Mouse (Mus musculus) yolk sac, embryonic 10.5 days (tissue): ENCODE results near the gene Cpvl.

ENCODE experiments used
- DNase-seq: peaks from one replicate; pipeline ENCODE4 v3.0.0-alpha.2; 2017; ENCODE audit warnings: low spot score

Cpvl gene

DNA sequence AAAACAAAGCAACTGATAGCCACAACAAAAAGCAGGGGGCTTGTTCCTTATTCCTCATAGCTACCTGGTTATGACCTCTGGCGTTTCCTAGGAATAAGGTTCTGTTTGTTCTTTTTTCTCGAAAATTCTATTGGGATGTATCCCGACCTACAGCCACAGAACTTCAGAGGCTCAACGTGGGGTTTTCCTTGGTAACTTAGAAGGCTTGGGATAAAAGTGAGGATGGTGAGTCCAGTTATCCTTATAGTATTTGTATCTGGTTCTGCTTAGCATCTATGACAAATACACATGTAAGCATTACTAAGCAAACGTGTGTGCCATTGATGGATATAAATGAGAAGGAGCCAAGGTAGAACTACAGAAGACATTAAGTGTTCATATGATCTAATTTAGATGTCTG, at the start of gene Cpvl:
Cpvl (minus strand) TSS at position 101 of the 400 bp plus-strand sequence.
- DNase-seq, result no peak

DNA sequence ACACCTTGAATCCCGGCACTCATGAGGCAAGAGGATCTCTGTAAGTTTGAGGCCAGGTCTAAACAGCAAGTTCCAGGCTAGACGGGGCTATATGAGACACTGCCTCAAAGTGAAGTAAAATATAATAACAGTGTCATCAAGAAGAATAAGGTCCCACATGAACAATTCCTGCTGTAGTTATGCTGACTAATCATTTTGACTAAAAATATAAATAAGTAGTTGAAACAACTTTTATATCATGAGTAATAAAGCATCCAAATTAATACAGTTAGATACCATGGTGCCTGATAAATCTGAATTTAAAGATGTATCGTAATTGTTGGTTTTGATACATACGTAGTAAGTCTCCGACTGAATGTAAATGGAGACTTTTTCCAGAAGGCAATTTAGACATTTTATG, 45.4 kb upstream of the Cpvl start:
- no peak for DNase-seq

DNA sequence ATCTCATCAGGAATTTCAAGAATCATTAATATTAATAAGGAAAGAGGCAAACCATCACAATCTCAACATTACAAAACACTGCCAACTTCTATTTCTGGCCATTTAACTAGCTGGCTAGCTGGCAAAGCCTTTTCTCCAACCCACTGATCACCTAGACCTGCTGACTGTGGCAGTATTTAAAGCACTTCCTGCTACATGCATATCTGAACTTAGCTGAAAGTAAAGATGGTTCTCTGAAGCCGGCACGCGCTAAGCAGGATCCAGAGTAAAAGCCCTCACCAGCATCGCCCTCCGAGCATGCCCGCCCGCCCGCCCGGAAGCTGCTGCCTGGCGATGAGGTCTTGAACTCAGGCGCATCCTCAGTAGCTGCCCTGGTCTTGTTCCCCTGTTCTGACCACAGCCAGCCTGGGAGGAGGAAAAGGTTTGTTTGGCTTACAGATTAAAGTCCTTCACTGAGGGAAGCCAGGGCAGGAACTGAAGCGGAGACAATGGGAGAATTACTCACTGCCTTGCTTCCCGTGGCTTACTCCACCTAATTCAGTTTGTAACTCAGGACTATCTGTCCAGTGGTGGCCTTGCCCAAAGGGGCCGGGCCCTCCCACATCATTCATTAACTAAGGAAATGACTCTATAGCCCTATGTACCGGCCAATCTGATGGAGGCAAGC, 42.8 kb upstream of the Cpvl start:
- peak; percentile 71 for DNase-seq

DNA sequence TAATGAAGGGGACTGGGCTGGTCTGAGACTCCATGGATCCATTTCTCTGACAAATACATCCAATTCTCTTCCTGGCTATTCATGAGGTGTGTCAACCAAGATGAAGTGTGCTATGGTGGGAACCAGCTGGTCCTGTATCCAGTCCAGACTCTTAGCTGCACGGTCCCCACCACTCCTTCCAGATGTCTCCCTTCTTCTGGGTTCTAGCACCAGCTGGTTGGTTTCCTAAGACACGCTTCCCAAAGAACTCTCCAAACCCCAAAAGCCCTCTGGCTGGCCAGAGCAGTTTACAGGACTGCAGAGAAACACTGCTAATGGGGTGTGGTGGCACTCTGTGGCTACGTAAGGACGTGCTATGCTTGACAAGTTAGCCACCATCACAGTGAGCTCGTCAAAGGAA, 40.4 kb upstream of the Cpvl start:
- DNase-seq, result no peak

DNA sequence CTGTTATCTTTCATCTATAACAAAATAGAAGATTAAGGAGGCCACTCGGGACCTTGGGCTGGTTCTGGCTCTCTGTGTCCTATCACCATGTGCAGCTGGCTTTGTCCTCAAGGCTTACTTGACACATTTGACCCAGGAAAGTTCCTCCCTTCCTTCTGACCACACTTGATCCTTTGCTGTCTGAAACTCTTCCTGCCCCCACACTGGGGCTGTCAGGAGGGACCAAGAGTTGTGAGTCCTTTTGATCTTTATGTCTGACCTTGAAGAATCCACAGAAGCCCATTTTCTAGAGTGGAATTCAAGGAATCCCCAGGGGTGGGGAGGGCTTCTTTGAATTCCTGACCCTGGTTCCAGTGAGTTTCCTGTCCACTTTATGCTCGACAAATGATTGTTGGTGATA, 39.6 kb upstream of the Cpvl start:
- peak; percentile 9 for DNase-seq

DNA sequence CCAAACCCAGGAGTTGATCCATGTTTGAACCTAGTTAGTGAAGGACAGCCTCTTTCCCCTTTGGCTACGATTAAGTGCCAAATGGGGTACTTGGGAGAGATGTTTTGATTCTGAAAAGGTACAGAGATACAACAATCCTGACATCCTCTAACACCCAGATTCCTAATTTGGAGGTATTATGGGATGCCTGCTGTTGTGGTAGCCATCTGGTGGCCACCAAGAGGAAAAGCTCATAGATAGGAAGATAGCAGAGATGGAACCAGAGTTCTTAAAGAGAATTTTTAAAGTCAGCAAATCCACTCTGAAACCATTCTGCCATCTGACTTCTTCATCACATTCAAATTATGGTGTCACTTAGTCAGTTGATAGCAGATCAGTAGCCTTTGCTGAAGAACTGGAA, 33.7 kb upstream of the Cpvl start:
- DNase-seq, result no peak

DNA sequence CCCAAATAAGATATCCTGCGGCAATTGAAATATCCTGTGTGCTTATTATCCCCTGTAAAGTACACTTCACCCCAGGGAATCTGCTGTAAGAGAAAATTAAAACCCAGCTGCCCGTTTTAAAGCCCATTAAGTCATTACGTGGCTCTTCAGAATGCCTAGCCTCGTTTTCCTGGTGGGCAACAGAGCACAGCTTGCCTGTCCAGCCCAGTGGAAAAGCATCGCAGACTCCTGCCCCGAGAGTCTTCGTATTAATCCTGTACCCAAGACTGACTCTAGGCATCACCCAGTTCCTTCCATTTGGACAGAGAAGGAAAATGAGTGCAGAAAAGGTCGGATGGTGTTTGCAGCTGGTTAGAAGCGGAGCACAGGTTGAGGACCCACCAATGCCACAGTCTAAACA, 31.9 kb upstream of the Cpvl start:
- no peak for DNase-seq

DNA sequence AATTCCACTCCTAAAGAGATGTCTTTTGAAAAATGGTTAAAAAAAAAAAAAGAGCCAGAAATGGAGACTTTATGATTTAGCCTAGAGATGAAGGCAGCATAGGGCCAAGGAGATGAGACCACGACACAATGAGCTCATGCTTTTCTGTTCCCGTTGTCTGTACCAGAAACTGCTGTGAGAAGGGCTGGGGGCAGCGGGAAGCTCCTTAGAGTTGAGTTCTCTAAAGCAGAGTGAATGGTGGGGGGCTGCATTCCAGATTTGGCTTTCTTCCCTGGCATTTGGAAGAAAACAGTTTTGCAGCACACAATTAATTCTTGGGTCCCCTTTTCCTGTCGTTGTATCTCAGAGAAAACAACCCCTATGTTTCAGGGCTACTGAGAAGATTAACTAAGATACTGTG, 30.8 kb upstream of the Cpvl start:
- no peak for DNase-seq

DNA sequence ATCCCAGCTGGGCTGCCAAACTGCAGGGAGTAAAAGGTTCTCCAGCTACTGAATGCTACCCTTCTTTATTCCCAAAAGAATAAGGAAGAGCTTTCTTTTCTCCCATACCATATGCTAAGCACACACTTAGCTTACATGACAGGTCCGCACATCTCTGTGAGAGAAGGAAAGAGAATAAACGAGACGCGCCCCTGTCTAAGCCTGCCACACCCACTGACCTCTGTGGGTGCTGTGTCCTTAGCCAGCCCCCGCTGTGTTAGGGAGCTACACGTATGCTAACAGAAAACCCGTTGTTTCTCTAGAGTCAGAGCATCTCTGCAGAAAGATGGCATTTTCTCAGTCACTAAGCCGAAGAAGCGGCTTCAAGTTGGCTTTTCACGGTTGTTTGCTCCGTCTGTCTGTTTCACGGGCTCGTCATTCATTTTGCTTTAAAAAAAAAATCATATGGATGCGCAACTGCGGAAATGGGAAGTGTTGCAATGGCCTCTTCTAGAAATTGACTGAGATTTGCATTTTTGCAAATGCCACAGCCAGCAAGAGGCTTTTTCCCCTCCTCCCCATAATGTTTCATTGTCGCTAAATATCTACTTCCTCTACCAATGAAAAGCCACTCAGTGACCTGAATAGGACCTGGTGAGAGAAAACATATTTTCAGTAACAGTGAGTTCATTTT, 30.1 kb upstream of the Cpvl start:
- no peak for DNase-seq

DNA sequence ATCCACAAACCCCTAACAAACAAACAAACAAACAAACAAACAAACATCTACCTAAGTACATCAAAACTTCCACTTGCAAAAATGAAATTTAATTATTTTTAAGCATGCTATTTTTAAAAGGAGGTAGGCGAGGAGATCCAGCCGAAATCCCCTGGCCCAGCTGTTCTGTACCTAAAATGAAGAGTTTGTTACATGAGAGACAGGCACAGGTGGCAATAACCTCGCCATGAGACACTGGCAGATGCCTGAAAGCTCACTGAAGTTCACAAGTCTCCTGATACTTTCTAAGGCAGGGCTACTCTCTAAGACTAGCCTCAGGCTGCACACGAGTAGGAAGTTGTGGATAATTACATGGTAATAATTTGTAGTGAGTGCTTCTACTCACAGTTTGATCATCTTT, 26.8 kb upstream of the Cpvl start:
- no peak for DNase-seq

DNA sequence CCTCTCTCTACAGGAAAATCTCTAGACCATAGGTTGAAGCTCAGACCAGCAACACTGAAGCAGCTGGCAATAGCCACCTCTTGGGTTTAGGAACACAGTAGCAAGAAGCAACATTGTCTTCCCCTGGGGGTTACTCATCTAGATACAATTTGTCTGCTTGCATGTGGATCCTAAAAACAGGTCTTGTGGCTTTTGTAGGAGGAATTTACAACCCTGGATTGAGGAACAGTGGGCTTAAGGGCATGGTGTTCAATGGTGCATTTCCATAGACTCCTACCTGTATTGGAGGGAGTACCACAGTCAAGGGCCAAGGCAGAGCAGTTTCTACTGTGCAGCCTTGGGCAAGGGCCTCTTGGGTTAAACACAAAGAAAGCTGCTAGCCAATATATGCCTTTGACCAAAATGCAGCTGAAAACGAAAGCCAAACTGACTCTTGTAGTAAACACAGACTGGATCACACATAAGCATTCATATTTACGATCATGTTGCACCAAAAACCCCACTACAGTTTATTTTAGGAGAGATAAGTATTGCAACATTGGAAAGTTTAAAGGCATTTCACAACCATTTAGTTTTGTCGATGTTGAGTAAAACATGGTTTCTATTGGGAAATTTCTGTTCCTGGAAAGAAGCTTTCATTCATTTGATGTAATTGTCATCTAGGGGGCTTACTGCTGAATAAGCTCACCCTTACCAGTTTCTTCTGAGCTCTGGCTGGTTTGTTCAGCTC, 17.9 kb upstream of the Cpvl start:
- no peak for DNase-seq

DNA sequence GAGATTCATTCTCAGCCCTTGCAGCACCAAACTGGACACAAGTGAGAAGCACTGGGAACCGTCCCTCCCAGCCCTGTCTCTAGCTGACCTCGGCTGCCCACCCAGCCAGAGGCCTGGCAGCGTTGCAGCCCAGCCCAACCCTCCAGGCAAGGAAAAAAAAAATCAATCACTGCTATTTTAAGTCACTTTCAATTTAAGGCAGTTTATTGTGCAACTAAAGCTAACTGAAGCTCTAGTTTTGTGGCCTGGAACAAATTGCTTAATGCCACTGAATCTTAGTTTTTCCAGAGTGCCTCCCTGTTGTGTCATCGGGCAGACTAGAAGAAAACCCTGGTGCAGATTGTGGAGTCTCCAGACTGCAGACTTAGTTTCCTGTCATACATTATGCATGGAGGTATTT, 17.0 kb upstream of the Cpvl start:
- no peak for DNase-seq

DNA sequence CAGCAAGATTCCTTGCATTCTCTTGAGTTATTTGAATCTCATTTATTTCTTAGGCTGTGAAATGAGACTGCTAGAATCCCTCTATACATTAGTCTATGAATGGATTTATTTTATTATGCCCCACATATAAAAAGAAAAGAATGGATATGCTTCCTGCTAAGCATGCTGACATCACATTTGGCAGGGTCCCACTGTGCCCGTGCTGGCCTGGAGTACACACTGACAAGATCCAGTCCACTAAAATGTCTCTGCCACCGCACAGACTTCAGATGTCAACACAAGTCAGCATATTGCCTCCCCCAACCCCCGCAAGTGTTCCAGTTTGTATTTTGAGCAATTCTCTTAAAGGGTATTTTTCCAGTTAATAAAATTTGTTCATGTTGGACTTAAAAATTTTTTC, 13.9 kb upstream of the Cpvl start:
- no peak for DNase-seq

DNA sequence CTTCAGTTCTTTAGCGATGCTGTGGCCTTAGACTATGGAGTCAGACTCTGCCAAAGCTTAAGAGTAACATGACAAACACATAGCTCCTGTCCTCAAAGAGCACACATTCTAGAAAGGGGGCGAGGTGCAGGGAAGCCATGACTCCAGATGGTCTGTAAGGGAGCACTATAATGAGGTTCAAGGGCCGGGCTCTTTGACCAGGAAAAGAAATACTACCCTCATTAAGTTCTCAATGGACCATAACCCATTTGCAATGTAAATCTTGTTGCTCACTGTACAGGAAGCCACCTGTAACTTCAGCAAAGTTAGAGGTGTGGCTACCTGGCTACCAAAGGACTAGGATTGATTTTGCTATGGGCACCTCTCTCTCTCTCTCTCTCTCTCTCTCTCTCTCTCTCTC, 8.8 kb upstream of the Cpvl start:
- no peak for DNase-seq

DNA sequence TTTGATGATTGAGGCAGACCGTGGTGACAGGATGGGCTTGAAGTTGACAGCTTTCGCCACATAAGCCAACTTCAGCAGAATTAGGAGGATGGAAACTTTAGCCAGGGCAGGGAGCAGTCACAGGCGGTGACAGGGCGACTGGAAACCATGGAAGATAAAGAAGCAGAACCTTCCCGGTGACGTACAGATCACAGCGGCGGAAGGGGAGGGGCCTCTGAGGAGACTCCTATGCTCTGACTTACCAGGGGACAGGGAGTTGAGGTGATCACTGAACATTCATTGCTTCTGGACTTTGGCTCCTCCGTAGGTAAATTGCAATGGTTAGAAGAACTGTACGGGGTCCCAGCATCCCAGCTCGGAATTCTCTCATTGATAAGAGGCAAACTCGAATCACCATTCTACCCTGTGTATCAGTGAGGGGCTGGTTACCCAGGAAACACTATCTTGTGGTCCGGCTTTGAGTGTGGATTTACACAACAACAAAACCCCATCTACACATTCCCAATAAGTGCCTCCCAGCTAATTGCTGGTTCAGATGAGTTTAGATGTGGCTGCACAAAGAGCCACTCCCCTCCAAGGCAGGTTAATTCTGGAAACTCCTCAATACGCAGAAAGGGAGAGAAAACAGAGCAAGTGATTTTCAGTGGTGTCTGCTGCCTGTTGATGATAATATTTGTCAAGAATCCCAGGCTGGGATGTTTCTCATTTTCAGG, 8.0 kb upstream of the Cpvl start:
- DNase-seq, result no peak

DNA sequence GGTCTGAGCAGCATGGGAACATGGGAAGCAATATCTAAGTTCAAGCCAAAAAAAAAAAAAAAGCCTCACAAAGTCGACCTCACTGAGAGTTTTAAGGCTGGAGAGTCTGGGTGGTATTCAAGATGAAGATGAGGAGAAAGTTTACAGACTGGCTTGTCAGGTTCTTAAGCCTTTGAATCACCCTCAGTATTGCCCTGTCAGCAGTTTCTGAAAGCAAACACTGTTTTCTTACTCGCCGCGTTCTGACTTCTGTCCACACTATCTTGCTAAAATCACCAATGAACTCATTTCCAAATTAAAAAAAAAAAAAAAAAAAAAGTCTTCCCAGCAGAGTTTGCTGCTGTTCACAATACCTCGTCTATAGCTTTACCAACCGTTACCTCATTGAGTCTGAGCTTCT, 5.3 kb upstream of the Cpvl start:
- no peak for DNase-seq

DNA sequence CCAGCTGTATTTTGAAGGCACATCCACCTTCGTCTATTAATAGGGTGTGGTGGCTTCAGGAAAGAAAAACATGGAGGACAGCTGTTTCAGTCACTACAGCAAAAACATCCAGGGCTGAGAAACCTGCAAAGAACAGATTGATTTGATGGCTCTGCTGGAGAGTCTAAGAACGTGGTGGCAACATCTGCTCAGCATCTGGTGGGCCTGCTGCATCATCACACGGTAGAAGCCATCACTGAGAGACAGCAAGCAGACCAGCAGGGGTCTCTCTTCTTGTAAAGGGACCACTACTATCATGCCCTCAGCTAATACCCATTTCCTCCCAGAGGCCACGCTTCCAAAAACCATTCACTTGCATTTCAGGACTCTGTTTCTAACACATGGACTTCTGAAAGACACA, 4.1 kb upstream of the Cpvl start:
- DNase-seq, result no peak

DNA sequence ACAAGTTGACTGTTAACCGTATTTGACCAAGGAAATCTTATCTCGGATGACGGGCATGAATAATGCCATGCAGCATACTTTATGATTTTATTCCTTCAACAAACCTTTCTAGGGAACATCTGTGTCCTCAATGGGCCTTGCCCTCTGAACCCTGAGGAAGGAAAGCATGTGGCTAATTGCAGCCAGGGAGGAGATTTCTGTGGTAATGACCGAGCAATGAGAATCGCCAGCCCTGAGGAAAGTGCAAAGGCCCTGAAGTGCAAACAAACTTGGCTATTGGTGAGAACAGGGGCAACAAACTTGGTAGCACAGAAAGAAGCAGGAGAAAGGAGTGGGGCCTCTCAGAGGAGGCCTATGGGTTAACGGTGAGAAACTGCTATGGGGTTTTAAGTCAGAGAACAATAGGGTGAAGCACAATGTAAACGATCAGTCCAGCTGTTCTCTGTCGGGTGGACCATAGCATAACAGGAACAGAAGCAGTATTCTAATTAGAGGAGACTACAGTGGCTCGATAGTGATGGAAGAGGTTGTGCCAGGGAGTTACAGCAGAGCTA, 3.7 kb upstream of the Cpvl start:
- no peak for DNase-seq

DNA sequence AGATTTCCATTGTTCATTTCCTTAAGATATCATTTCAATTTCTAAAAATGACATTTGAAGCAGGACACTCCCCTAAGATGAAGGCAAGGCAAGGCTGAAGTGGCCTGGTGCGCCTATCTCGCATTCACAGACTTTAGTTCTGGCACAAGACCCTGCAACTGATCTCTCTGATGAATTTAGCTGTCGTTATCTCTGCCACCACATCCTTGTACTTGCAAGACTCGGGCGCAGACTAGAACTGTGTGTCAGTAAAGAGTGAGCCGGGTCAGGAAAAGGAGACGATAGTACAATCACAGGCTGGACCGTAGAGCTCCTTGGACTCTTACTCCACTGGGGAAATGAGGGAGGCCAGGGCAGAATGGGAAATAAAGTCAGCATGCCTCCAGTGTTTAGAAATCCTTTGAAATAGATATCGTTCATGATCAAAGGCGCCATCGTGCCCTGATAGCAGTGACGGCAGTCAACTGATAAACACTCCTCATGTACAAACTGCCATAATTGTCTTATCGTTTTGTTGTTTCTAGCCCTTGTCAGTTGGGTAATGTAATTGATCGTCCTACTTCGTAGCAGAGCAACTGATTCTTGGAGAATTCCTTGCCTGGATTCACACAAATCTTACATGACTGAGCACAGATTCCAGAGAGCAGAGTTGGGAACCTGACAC, 2.5 kb upstream of the Cpvl start:
- DNase-seq, result no peak

DNA sequence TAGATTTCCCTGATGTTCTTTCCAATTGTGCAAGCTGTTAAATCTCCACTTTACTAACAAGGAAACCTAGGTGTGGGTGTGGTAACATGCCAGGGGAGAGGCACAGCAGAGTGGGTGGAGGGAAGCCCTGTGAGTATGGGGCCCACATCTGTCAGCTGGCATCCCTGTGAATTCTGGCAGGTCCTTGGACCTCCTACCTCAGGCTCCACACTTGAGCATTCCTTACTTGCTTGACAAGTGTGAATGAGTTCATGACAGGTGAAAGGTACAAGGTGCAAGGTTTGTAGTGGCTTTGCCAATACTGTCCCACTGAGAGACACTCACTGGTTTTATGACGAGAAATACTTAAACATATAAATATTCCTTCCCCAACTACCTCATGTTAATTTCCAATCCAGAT, 4.4 kb downstream of the Cpvl start:
- no peak for DNase-seq

DNA sequence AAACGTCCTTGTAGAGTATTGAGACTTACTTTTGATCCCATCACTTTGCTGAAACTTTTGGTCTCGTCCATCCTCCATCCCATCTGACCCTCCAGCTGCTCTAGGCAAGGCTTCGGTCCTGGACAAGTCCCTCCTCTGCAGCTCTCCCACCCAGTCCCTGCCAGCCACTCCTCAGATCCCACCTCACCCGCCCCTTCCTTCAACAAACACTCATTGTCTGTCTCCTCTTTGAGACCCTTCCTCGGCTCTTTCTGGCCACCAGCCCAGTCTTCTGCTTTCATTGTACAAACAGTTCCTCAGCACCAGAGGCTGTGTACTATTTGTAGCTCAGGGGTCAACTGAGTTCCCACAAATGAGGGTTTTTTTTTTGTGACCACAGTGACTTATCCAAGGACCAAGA, 5.0 kb downstream of the Cpvl start:
- no peak for DNase-seq

DNA sequence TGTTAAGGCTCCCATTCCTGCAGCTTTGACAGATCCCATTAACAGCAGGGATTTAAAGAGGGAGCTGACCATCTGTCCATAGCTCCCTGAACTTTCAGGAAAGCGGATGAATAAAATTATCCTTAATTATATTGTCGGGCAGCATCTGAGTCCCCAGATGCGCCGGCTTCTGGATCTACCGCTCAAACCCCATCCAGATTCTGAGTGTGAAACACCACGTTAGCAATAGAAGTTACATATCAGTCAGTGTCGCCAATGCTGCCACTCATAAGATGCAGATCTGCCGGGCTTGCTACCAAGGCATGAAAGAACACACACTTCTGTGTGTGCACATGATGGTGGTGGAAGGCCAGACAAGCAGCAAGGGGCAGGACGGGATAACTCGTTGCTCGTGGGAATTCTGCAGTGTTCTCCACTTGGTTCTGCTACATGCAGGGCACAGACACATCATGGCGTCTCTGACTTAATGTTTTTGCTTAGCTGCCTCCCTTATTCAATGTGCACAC, 6.2 kb downstream of the Cpvl start:
- no peak for DNase-seq
